Mouse (Mus musculus) liver, embryonic 11.5 days (tissue): ENCODE data around the gene Slc39a11. TPM values are rescaled to one million over a fixed set of nuclear protein-coding genes. Genes with fewer than 3 reads are reported as not detected.

Source experiments
- ATAC-seq: fragments of 200-750 bp; cut with Nextera tagmentation; replicated peaks from 2 replicates; pipeline ENCODE4 v1.8.0; 2017; ENCODE audit warnings: moderate number of reproducible peaks, mild to moderate bottlenecking, moderate TSS enrichment, moderate library complexity; ENCODE audit not compliant: low FRiP score
- DNase-seq: peaks from one replicate; pipeline ENCODE4 v3.0.0-alpha.2; 2017; ENCODE audit warnings: low spot score
- H3K27ac ChIP-seq: fragments of 300-500 bp; sonication (generic); 2 replicates; pipeline ENCODE4 v1.5.1; 2014; ENCODE audit warnings: mild to moderate bottlenecking, low read depth, low read length, control low read depth
- H3K27me3 ChIP-seq: fragments of 300-500 bp; sonication (generic); replicated peaks from 2 replicates; pipeline ENCODE4 v1.6.1; 2014; ENCODE audit warnings: low read length, mixed read lengths; ENCODE audit not compliant: control insufficient read depth, insufficient read depth
- H3K36me3 ChIP-seq: fragments of 300-500 bp; sonication (generic); 2 replicates; pipeline ENCODE4 v1.6.1; 2014; ENCODE audit warnings: mild to moderate bottlenecking, low read length, moderate library complexity, mixed read lengths; ENCODE audit not compliant: control insufficient read depth, insufficient read depth
- H3K4me1 ChIP-seq: fragments of 300-500 bp; sonication (generic); replicated peaks from 2 replicates; pipeline ENCODE4 v1.6.1; 2014; ENCODE audit warnings: low read length, mixed read lengths; ENCODE audit not compliant: control insufficient read depth, insufficient read depth
- H3K4me2 ChIP-seq: fragments of 300-500 bp; sonication (generic); 2 replicates; pipeline ENCODE4 v1.6.1; 2014; ENCODE audit warnings: mild to moderate bottlenecking, control low read depth, moderate library complexity
- H3K4me3 ChIP-seq: fragments of 300-500 bp; sonication (generic); 2 replicates; pipeline ENCODE4 v1.5.1; 2014; ENCODE audit warnings: low read depth, low read length, control low read depth
- H3K9ac ChIP-seq: fragments of 300-500 bp; sonication (generic); 2 replicates; pipeline ENCODE4 v1.6.1; 2014; ENCODE audit warnings: low read depth, low read length, control low read depth
- H3K9me3 ChIP-seq: fragments of 300-500 bp; sonication (generic); 2 replicates; pipeline ENCODE4 v1.6.1; 2016; ENCODE audit warnings: low read length, inconsistent platforms, mixed read lengths; ENCODE audit not compliant: control insufficient read depth
- WGBS: fragments of 180-500 bp; shearing (Covaris S2); extraction: QIAGEN DNeasy Blood & Tissue Kit; methylation state at CpG from one replicate; pipeline ENCODE4 v1.1.7; 2014; 5-methylcytosine and 5-hydroxymethylcytosine counted together
- polyA plus RNA-seq: library from polyadenylated mRNA; unstranded; fragments of >200 nt; fragmentation: Nextera tagmentation; extraction: Ambion mirVana; gene quantifications from 2 replicates; pipeline ENCODE4 v1.2.1, GENCODE M21; 2014

The Slc39a11 gene
- polyA plus RNA-seq, 1 experiment from 2014 or later: 20.9 TPM

DNA sequence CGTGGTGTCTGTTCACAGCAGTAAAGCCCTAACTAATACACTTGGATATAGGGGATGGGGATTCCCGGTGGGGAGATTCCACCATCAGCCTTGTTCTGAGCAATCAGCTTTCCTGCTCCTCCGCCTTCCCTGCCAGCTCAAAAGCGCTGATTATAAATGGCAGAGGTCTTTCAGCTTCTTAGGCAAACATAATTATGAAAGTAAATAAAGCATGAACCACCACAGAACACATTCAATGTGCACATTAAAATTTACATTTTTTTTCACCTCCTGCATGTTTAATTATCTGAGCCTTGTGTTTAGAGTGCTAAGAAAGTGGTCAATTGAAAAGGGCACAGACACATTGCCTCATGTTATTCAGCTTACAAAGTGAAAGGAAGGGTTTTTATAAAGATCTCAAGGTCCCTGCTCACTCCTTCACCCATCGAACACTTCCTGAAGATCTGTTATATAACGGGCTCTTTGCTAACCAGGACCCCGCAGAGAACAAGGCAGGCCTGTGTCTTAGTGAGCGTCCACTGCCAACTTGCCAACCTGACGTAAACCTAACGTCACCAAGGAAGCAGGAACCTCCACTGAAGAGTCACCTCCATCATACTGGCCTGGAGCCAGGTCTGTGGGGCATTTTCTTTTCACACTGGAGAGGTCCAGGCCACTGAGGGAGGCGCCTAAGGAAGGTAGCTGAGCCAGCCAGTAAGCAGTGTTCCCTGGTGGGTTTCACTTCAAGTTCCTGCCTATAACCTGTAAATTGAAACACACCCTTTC, 142.0 kb downstream of the Slc39a11 start:
- H3K4me1 ChIP-seq: peaks cover 25% of the 10 kb centered on the region
- no peak overlapping the region for H3K27ac ChIP-seq
- WGBS: 84% methylated on average over 11 of the region's 11 CpGs
- H3K4me2 ChIP-seq: no peak overlapping the region
- no peak overlapping the region for H3K9ac ChIP-seq
- H3K4me3 ChIP-seq: no peak overlapping the region
- no peaks in the 10 kb centered on the region for H3K9me3 ChIP-seq
- H3K27me3 ChIP-seq: no peaks in the 10 kb centered on the region
- no peaks in the 10 kb centered on the region for H3K36me3 ChIP-seq
- ATAC-seq (no peak), DNase-seq (no peak)

DNA sequence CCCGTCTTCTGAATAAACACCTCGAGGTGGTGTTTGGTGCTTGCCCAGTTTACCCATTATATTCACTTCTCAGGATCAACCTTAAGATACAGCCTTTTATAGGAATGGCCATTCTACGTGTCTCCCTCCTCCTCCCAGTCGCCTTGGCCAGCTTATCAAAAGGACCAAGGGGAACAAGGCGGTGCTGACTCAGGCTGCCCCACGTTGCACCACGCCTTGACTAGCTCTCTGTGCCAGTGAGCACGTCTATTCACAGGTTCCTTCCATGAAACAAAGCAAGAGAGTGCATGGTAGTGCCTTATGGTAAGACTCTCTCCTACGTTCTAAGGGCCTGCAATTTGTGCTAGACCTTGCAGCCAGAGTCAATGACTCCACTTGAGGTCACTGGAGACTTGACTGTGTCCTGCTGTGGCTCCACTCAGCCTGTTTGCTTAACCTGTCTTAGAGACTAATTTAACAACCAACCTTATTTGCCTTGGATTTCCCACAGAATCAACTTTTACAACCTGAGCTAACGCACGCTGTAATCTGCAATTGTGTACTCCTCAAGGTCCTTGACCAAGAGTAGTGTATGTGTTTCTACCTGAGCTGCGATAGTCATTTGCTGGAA, 144.2 kb downstream of the Slc39a11 start:
- Histone ChIP-seq H3K4me2 (no peak overlapping the region), H3K4me1 (peaks cover 19% of the 10 kb centered on the region), H3K27me3 (no peaks in the 10 kb centered on the region), H3K36me3 (no peaks in the 10 kb centered on the region), H3K9ac (no peak overlapping the region), H3K9me3 (no peaks in the 10 kb centered on the region), H3K27ac (no peak overlapping the region), H3K4me3 (no peak overlapping the region)
- WGBS: 68% methylated on average over 12 of the region's 12 CpGs
- ATAC-seq (peak; percentile 73), DNase-seq (no peak)

DNA sequence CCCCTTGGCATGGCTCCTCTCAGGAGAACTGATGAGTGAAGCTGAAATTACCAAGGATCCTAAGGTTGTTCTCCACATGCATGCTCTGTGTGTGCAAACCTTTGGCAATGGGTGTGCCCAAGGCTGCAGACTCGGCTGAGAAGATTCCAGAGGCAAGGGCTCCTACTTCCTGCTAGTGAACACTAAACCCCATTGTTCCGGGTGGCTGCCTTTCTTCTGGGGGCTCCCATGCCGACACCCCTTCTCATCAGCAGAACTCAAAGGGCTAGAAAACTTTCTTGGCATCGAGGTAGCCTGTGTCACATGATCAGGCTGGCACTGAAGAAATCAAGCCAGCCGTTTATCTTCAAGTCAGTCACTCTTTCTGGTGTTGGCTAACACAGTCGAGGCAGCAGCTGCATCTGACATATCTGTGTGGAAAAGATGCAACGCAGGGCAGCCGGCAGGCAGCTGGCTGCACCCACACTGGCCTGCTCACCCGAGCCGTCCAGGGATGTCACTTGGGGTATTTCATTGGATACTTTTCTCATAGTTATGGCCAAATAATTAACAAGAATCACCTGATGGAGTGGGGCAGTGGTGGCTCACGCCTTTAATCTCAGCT, 145.3 kb downstream of the Slc39a11 start:
- H3K36me3 ChIP-seq: no peaks in the 10 kb centered on the region
- H3K27me3 ChIP-seq: no peaks in the 10 kb centered on the region
- H3K27ac ChIP-seq: no peak overlapping the region
- DNase-seq: no peak
- H3K9ac ChIP-seq: no peak overlapping the region
- no peak overlapping the region for H3K4me2 ChIP-seq
- H3K4me1 ChIP-seq: peaks cover 14% of the 10 kb centered on the region; the same call in 1 of the 2 replicates
- no peak overlapping the region for H3K4me3 ChIP-seq
- no peaks in the 10 kb centered on the region for H3K9me3 ChIP-seq
- no peak for ATAC-seq
- 79% methylated on average over 11 of the region's 11 CpGs for WGBS

DNA sequence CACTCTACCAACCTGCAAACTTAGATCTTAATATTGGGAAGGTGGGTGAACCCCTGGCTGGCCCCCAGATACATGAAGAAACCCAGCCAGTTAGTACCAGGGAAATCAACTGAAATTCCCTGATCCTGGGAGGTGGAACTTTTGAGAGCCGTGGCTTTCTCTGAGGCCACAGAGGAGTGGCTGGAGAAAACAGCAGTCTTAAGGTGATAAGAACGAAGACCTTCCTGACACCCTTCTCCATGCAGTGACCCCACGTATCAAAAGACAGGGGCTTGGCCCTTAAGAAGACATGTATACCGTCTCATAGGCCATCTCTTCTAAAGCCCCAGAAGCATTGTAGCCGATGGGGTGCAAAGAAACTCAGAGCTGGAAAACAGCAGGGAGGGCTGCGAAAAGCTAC, 146.9 kb downstream of the Slc39a11 start:
- H3K4me3 ChIP-seq: no peak overlapping the region
- no peak overlapping the region for H3K4me2 ChIP-seq
- peak; percentile 60 for ATAC-seq
- WGBS: 49% methylated on average over 6 of the region's 6 CpGs
- H3K4me1 ChIP-seq: peaks cover 14% of the 10 kb centered on the region; the same call in 1 of the 2 replicates
- H3K36me3 ChIP-seq: no peaks in the 10 kb centered on the region
- H3K9me3 ChIP-seq: no peaks in the 10 kb centered on the region
- H3K27me3 ChIP-seq: no peaks in the 10 kb centered on the region
- no peak overlapping the region for H3K27ac ChIP-seq
- H3K9ac ChIP-seq: no peak overlapping the region
- no peak for DNase-seq

DNA sequence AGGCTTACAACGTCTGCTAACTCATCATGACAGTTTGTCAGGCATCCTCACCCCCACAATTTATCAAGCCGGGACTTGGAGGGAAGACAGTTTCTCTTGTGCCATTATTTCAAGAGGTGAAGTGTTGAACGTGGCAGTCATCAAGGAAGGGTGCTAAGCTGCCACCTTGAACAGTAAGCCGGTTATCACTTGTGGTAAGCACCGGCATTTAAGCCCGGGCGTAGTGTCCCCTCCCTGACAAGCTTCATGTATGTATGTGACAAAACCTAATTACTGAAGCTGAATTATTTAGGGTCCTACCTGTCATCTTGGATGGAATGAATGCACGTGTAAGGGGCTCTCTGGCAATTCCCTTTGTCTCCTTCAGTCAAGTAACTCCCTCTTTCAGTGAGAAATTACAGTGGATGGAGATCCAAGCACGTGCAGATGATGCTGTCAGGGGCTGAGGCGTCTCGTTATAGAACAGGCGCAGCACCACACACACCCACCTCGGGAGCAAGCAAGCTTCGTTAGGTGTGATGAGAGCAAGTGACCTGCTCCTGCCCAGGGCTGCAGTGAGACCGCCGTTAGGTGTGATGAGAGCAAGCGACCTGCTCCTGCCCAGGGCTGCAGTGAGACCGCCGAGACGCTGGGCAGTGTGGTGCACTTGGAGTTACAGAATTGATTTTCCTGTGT, 149.1 kb downstream of the Slc39a11 start:
- H3K27ac ChIP-seq: no peak overlapping the region
- H3K36me3 ChIP-seq: no peaks in the 10 kb centered on the region
- peaks cover 13% of the 10 kb centered on the region; the same call in 1 of the 2 replicates for H3K4me1 ChIP-seq
- H3K9me3 ChIP-seq: no peaks in the 10 kb centered on the region
- H3K27me3 ChIP-seq: no peaks in the 10 kb centered on the region
- H3K9ac ChIP-seq: no peak overlapping the region
- ATAC-seq (no peak), DNase-seq (no peak)
- no peak overlapping the region for H3K4me2 ChIP-seq
- no peak overlapping the region for H3K4me3 ChIP-seq
- WGBS: 77% methylated on average over 20 of the region's 20 CpGs

DNA sequence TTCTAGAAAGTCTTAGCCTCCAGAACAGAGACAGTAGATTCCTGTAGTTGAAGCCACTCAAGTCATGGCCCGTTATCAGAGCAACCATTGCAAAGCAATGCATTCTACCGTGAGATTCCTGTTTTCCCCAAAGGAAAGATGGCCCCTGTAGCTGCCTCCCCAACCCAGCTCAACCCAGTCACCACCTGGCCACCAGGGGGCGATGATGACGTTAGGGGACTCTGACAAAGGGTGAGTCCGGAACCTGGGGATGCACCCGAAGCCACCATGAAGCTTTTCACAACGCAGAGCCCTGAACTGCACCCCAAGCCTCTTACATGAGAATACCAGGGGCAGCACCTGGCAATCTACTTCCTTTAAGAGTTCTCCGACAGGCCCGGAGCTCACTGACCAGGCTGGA, 151.0 kb downstream of the Slc39a11 start:
- WGBS: 58% methylated on average over 9 of the region's 9 CpGs
- Histone ChIP-seq H3K4me1 (peaks cover 11% of the 10 kb centered on the region; the same call in 1 of the 2 replicates), H3K27me3 (no peaks in the 10 kb centered on the region), H3K4me2 (no peak overlapping the region), H3K9ac (no peak overlapping the region), H3K9me3 (no peaks in the 10 kb centered on the region), H3K36me3 (no peaks in the 10 kb centered on the region), H3K4me3 (no peak overlapping the region), H3K27ac (no peak overlapping the region)
- no peak for ATAC-seq
- DNase-seq: no peak

DNA sequence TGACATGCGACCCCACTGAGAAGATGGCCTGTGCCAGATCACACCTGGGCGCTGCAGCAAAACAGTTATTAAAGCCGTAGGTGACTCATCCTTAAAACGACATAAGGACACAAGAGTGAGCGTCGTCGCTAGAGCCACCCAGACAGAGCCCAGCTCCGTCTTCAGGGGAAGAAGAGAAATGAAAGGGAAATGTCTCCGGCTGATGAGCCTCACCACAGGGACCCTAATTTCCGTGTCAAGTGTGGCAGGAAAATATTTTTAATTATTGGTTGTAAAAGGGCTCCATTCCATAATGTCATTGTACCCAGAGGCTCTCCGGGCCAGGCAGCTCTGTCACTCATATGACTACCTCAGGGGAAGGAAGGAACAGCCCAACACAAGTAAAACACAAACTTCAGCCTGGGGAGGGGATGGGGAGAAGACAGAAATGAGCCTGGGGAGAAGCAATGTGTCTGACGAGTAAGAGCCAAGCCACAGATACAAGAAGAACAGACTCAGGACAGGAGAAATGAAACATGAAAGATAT, 155.8 kb downstream of the Slc39a11 start:
- no peak overlapping the region for H3K9ac ChIP-seq
- DNase-seq (no peak), ATAC-seq (no peak)
- 90% methylated on average over 12 of the region's 12 CpGs for WGBS
- no peak overlapping the region for H3K27ac ChIP-seq
- no peaks in the 10 kb centered on the region for H3K9me3 ChIP-seq
- no peaks in the 10 kb centered on the region for H3K36me3 ChIP-seq
- H3K27me3 ChIP-seq: no peaks in the 10 kb centered on the region
- H3K4me3 ChIP-seq: no peak overlapping the region
- H3K4me1 ChIP-seq: peaks cover 10% of the 10 kb centered on the region
- no peak overlapping the region for H3K4me2 ChIP-seq
